Mouse (Mus musculus): ENCODE results near the gene Hist2h3b.

Gene Hist2h3b

DNA sequence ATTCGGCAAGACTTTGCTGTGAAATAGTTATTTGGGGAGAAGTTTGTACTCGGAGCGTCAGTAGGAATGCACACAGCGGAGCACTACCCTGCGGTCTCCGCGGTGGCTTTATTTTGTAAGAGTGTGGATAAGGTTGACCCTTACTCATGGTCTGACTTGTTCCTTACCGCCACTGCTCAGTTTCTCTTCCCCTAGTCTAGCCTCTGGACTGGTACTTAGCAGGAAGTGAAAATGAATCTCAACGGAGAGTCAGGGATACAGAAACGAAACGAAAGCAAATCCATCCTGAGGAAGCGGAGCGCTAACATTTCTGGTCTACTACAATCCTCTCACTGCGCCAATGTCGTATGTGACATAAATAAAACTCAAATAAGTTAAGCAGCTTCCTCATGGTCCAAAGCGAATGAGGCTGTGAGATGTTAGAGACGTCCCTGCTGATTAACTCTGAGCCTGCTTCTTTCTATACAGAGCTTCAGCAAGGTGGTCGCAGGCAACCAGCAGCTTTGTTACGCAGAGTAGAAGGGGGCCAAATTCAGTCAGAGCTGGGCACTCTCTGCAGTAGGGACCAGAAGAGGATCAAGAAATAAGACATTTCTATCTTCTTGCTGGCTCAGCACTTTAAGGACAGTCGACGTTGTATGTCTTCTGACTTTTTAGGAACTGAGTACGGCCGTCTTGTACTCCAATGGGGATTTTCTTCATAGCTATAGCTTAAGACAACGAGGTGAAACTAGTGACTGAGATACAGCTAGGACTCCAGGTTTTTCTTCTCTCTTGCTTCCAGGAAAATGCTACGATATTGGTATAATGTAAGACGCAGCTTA lies 32.5 kb downstream of the Hist2h3b start:
- DNase-seq, result no peak

DNA sequence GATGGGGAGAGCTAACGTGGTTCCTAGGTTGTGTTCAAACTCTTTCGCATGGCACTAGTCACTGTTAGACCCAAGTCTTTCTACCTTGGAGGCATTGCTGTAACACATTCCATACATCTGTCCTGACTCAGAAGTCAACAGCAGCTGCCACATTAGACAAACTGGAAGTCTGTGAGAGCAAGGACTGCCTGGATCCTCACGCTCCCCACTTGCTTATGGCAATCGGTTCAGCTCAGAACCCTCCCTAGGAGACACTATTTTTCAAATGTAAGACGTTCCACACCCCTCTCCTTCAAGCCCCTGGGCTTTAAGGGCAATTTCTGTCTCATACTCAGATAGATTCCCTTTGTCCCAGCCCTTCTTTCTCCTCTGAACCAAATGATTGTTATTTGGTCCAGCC lies 33.6 kb downstream of the Hist2h3b start:
- no peak for DNase-seq

DNA sequence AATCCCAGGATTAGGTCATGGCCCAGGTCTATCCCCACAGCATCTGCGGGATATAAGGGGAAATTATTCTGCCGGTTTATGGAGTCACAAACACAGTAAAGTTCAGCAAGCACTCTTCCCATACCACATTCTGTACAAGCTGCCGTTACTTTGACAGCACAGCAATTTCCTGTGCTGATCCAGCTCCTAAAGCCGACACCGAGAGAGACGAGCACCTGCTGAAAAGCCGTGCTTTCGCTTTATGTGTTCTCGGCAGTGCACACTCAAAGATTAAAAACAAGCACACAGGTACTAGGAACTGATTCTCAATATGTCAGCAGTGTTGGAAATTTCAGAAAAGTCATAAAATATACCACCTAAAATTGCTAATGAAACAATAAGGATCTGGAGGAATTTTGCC lies 38.1 kb downstream of the Hist2h3b start:
- DNase-seq, result no peak

DNA sequence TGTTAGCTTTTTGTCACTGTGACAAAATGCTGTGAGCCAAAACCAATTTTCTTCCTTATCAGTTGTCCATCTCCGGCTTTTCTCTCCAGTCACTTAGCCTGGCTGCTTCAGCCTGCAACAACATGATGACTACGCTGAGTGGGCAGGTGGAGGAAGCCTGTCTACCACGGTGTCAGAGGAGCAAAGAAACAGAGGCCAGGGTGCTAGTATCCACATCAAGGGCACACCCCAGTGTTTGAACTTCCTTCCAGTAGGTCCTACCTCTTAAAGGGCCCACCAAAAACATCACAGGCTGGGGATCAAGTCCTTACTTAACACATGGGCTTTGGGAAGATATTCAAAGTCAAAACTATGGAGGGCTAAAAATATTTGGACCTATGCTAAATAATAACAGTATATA lies 41.0 kb downstream of the Hist2h3b start:
- DNase-seq, result no peak

DNA sequence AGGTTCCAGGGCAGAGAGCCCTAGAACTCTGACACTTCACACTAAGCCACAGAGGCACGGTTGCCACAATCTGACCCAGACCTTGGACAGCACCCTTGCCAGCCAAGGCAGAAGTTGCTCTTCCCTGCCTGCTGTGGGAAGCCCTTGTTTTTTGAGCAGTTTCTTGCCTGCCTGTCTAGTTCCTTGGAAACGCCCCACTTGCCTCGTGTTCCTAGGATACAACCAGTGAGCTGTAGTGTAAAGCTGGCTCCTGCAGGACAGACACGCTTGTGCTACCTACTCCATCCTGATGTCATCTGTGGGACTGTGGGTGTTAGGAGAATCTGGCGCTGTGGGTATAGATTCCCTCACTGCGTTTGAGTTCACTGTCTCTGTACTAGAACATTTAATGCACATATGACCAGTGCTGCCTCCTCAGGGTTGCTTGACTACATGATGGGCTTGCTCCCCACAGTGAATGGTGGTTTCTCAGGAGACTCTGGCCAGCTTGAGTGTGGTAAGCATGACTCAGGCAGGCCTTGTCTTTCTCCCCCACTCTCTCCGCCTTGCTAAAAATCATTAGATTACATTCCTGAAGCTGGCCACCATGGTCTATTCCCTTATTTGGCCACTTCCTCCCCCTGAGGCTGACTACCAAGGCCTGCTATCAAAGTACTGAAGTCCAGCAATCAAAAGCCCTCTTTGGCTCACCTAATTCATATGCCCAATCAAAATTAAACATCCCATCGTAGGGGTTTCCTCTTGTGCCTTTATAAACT lies 44.1 kb downstream of the Hist2h3b start:
- no peak for DNase-seq
